Mouse (Mus musculus): ENCODE measurements at regions not wholly inside any gene's neighbourhood (a gene's known extent, or its start where the extent isn't known, plus 50 kb on each side); places are given as distances from the start of the nearest gene placed in this dataset.
"Not testable (repeated sequence)": the region's sequence is repeated elsewhere in the genome, so short reads cannot be mapped to it uniquely, and the experiment has no call there.

GRCm38 (mm10) chr17:47271979-47272677, 96.6 kb upstream of the Mrps10 start:
- no peak for DNase-seq (ENCODE audit: low read depth in 2 of 2, low spot score in 2 of 2)

DNA sequence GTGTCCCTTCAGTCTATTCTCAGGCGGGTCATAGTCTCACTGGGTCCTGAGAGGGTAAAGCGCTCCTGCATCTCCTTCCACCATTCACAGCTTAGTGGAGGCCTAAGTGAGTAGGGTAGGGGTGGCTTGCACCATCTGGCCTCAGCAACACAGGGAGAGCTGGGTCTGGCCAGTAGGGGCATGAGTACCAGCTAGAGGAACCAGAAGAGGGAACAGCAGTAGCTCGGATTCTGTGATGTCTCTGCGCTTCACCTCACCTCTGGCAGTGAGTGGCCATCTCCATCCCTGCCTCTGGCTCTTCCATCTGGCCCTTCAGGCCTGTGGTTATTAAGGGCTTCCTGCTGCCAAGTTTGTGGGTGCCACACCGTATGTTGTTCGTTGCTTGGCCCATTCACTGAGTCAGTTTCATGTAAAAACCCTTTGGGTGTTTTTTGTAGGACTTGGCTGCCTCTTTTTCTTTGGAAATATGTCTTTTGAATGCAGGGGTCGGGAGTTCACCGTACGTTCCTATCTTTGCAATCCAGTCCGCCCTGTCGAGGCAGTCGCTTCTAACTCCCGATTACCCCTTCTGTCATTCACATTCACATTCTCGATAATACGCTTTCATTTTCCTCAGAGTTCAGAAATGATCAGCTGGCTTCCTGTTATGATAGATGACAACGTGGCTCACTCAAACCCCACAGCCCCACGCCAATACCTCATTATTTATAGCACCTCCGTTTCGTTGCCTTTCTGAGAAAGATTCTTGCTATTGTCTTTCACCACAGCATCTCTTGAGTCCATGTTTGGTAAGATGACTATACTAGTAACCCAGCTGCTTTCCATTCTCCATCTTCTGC, 99.4 kb upstream of the Mrps10 start:
- no peak for DNase-seq (ENCODE audit: low read depth in 2 of 2, low spot score in 2 of 2)

DNA sequence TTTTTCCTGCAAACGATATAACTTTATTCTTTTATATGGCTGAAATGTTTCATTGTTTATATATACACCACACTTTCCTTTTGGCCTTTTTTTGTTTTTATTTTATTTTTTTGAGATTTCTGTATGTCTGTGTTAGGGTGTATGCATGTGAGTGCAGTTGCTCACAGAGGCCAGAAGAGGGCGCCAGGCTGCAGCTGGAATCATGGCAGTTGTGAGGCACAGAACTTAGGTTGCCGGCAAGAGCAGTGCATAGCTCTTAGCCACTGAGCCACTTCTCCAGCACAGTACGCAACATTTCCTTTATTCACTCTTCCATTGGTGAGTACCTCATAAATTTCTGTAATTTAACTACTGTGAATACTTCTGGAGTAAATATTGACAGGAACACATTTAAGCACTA, 100.8 kb upstream of the Mrps10 start:
- no peak for DNase-seq (ENCODE audit: low read depth in 2 of 2, low spot score in 2 of 2)

- no peak for DNase-seq (ENCODE audit: low read depth in 2 of 2, low spot score in 2 of 2)
These were observed 101.6 kb upstream of the Mrps10 start for GRCm38 (mm10) chr17:47267076-47267475.

DNA sequence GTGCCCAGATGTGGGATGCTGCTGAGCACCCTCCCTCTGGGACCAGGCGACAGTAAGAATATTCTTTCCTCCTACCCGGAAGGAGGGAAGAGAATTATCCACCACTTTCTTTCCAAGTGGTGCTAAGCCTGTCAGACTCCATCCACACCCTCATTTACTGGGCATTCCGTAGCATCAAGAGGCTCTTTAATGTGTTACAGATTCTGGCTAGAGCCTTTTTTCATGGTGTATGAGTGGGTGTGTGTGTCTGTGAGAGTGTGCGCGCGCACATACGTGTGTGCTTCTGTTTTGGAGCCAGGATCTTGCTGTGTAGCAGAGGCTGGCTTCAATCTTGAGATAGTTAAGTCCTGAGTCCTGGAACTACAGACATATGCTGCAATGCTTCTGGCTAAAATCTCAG, 102.4 kb upstream of the Mrps10 start:
- no peak for DNase-seq (ENCODE audit: low read depth in 2 of 2, low spot score in 2 of 2)

DNA sequence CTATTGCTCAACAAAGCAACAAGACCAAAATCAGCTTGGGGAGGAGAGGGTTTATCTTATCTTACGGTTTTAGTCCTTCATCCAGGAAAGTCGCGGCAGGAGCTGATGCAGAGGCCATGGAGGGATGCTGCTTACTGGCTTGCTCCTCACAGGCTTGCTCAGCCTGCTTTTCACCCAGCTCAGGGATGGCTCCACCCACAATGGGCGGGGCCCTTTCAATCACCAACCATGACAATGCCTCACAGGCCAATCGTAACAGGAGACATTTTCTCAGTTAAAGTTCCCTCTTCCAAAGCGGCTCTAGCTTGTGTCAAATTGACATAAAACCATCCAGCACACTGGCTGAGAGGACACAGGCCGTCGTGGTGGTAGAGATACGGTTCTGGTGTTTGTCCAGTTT, 105.7 kb upstream of the Mrps10 start:
- DNase-seq (ENCODE audit: low read depth in 2 of 2, low spot score in 2 of 2) = no peak

- no peak for DNase-seq (ENCODE audit: low read depth in 2 of 2, low spot score in 2 of 2)
These were observed 106.5 kb upstream of the Mrps10 start for GRCm38 (mm10) chr17:47262141-47262540.

- DNase-seq (ENCODE audit: low read depth in 2 of 2, low spot score in 2 of 2) = no peak
These were observed 107.7 kb upstream of the Mrps10 start for GRCm38 (mm10) chr17:47260976-47261375.

- DNase-seq (ENCODE audit: low read depth in 2 of 2, low spot score in 2 of 2) = no peak
These were observed 110.4 kb upstream of the Mrps10 start for GRCm38 (mm10) chr17:47258296-47258695.

DNA sequence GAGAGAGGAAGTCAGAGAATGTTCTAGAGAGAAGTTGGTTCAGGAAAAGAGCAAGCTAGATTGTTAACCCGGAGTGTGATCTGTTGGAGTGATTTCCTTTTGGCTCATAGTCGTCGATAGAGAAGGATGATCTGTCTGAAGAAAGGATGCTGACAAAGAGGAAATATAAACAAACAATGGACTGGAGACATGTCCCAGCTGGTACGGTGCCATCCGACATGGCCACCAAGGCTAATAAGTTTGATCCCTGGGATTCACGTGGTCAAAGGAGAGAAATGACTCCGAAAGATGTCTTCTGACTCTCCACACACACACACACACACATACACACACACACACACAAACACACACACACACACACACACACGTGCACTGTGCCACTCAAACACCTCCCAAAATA, 113.5 kb upstream of the Mrps10 start:
- DNase-seq (ENCODE audit: low read depth in 2 of 2, low spot score in 2 of 2) = no peak

DNA sequence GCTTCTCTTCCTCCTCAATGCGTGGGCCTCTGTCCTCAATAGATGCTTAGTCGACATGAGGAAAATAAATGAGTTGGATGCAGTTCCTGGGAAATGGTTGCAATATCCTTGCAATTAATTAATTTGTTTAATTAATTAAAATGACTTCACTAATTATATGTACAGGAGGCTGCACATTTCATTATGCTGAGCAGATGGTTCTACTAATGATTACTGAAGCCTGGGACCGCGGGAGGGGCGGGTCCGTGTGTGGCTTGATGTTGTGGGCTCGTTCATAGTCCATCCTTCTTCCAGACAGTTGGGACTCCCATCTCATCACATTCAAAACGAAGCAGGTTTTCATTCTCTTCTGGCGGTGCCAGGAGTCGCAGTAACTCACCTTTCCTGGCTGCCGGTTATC, 114.7 kb upstream of the Mrps10 start:
- no peak for DNase-seq (ENCODE audit: low read depth in 2 of 2, low spot score in 2 of 2)

GRCm38 (mm10) chr17:47250001-47250400, 118.7 kb upstream of the Mrps10 start:
- DNase-seq (ENCODE audit: low read depth in 2 of 2, low spot score in 2 of 2) = no peak

DNA sequence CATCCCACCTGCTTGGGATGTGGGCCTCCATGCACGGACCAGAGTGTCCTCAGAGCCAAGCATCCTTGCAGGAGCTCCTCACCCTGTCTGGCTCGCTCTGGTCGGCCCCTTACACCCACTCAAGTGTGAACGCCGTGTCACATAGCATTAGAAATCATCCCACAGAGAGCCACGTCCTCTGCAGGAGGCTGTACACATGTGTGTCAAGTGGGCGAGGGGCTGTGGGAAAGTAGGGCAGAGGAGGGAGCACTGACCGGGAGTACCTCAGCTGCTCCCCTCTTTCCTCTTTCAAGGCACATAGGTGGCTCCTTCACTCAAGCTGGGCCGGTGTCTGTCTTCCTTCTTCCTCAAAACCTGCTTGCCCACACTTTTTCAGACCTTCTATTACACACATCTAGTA, 119.5 kb upstream of the Mrps10 start:
- DNase-seq (ENCODE audit: low read depth in 2 of 2, low spot score in 2 of 2) = no peak

- DNase-seq (ENCODE audit: low read depth in 2 of 2, low spot score in 2 of 2) = no peak
These were observed 120.6 kb upstream of the Mrps10 start for GRCm38 (mm10) chr17:47248053-47248452.

- DNase-seq (ENCODE audit: low read depth in 2 of 2, low spot score in 2 of 2) = no peak
These were observed 121.2 kb upstream of the Mrps10 start for GRCm38 (mm10) chr17:47247516-47247915.

- DNase-seq (ENCODE audit: low read depth in 2 of 2, low spot score in 2 of 2) = no peak
These were observed 122.1 kb upstream of the Mrps10 start for GRCm38 (mm10) chr17:47246605-47247004.

GRCm38 (mm10) chr17:47245635-47246034, 123.1 kb upstream of the Mrps10 start:
- DNase-seq (ENCODE audit: low read depth in 2 of 2, low spot score in 2 of 2) = no peak

DNA sequence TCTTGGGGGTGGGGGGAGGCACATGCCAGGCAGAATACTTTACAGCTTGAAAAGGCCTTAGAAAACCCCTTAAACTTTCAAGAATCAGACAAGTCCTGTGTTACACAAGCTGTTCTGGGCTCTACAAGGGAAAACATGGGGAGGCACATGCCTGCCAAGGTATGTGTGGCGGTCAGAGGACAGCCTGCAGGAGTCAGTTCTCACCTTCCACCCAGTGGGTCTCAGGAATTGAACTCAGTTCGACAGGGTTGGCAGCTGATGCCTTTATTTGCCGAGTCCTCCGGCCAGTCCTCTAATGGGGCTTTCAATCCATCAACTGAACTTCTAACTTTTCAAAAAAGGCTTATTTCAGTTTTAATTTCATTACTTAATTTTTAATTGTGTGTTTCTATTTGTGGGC, 129.6 kb upstream of the Mrps10 start:
- DNase-seq (ENCODE audit: low read depth in 2 of 2, low spot score in 2 of 2) = no peak

GRCm38 (mm10) chr17:47237881-47238280, 130.8 kb upstream of the Mrps10 start:
- DNase-seq (ENCODE audit: low read depth in 2 of 2, low spot score in 2 of 2) = not testable (repeated sequence)

DNA sequence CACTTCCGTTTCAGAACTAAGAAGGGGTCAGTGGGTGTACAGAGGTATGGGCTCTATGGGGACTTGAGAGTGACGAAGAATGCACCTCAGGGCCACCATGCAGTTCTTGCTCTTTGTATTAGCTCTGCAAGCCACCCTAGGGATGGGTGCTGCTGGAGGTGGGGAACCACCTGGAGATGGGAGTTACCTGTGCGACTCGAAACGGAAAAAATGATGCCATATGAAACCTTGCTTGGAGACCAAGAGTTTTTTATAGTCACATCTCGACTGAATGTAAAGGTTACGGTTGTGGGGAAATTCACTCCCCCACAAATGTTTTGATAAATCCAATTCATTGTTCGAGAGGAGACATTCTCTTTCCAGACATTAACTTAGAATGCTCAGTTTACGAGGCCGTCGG, 134.3 kb upstream of the Mrps10 start:
- no peak for DNase-seq (ENCODE audit: low read depth in 2 of 2, low spot score in 2 of 2)

DNA sequence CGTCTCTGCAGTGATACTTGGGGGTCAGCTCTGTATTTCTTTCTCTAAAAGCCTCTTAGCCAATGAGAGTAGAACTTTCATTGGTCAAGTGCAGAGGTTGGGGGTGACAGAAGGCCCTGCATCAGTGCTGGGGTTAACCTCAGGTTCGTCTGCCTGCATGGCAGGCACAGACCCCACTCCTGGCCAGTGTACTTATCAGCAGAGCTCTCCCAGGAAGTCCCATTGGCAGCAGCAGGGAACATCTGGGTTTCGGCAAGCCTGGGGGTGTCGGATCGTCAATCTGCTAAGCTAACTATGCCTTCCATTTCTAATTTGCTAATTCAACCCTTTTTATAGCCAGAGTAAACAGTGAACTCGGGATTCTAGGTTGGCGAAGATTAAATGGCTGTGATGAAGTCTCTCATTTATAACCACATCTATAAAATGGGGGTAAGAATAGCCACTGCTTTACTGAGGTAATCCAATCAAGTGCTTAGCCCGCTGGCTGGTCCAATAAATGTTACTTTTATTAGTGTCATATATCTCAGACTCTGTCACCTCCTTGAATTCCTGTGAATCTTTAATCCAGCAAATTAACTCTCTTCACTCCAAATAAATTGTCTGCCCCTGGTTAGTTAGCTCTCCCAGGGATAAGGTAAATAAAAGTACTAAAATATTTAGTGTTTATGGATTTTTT, 135.5 kb upstream of the Mrps10 start:
- DNase-seq (ENCODE audit: low read depth in 2 of 2, low spot score in 2 of 2) = no peak

GRCm38 (mm10) chr17:47230715-47231114, 138.0 kb upstream of the Mrps10 start:
- DNase-seq (ENCODE audit: low read depth in 2 of 2, low spot score in 2 of 2) = no peak

All from CD8-positive naive resting alpha-beta T cell, adult 2 months (primary cell).